Mouse (Mus musculus) ES-Bruce4 (cell line): ENCODE data around the gene 1500015O10Rik.

Source experiments
- CTCF ChIP-seq: IDR thresholded peaks from one replicate; pipeline ENCODE4 v1.8.1; 2011; ENCODE audit warnings: low read depth, low read length
- EP300 ChIP-seq: IDR thresholded peaks from 2 replicates; pipeline ENCODE4 v1.6.1; 2011; ENCODE audit warnings: low read depth, low read length; ENCODE audit not compliant: insufficient read depth
- POLR2A ChIP-seq: IDR thresholded peaks from one replicate; pipeline ENCODE4 v1.8.1; 2011; ENCODE audit warnings: low read length; ENCODE audit not compliant: insufficient read depth

- TF ChIP-seq CTCF, result no peak
- TF ChIP-seq EP300, result no peak
- no peak for TF ChIP-seq POLR2A
These were observed 52.8 kb downstream of the 1500015O10Rik start for GRCm38 (mm10) chr1:43783186-43783585.
